Mouse (Mus musculus) cerebral cortex, adult 2 months (tissue): Measurements from ENCODE around the gene Msmo1.

Experiments
- WGBS: fragments of 180-500 bp; shearing (Covaris S2); methylation state at CpG from one replicate; pipeline ENCODE4 v1.1.7; 2018; 5-methylcytosine and 5-hydroxymethylcytosine counted together

Msmo1 gene

GRCm38 (mm10) chr8:64712499-64712898 is 21.1 kb downstream of the Msmo1 start:
- WGBS = 92% methylated on average over 7 of the region's 7 CpGs

GRCm38 (mm10) chr8:64711544-64711943 is 22.0 kb downstream of the Msmo1 start:
- 31% methylated on average over 1 of the region's 1 CpGs for WGBS

- WGBS = 84% methylated on average over 1 of the region's 1 CpGs
These were observed 30.4 kb downstream of the Msmo1 start for GRCm38 (mm10) chr8:64703191-64703590.

GRCm38 (mm10) chr8:64692651-64693201 is 40.9 kb downstream of the Msmo1 start, which contains the start of gene Cpe:
Cpe (minus strand) TSS chr8:64693054.
- whole genome bisulfite sequencing = under 1% methylated on average over 54 of the region's 54 CpGs

- 10% methylated on average over 16 of the region's 16 CpGs for WGBS
These were observed 41.8 kb downstream of the Msmo1 start for GRCm38 (mm10) chr8:64691591-64692401.

GRCm38 (mm10) chr8:64690845-64691244 is 42.7 kb downstream of the Msmo1 start:
- WGBS = 28% methylated on average over 6 of the region's 6 CpGs

- 39% methylated on average over 6 of the region's 6 CpGs for WGBS
These were observed 43.3 kb downstream of the Msmo1 start for GRCm38 (mm10) chr8:64690306-64690705.

- WGBS = 40% methylated on average over 4 of the region's 4 CpGs
These were observed 44.9 kb downstream of the Msmo1 start for GRCm38 (mm10) chr8:64688741-64689140.

- 58% methylated on average over 3 of the region's 3 CpGs for WGBS
These were observed 45.4 kb downstream of the Msmo1 start for GRCm38 (mm10) chr8:64688161-64688560.

- WGBS = 69% methylated on average over 3 of the region's 3 CpGs
These were observed 51.1 kb downstream of the Msmo1 start for GRCm38 (mm10) chr8:64682501-64682900.

GRCm38 (mm10) chr8:64676381-64676780 is 57.2 kb downstream of the Msmo1 start:
- 77% methylated on average over 2 of the region's 2 CpGs for WGBS

- 21% methylated on average over 8 of the region's 8 CpGs for WGBS
These were observed 58.5 kb downstream of the Msmo1 start for GRCm38 (mm10) chr8:64674951-64675585.

GRCm38 (mm10) chr8:64672920-64673319 is 60.7 kb downstream of the Msmo1 start:
- WGBS = 70% methylated on average over 2 of the region's 2 CpGs

- WGBS = 10% methylated on average over 1 of the region's 1 CpGs
These were observed 61.7 kb downstream of the Msmo1 start for GRCm38 (mm10) chr8:64671937-64672336.
